Mouse (Mus musculus): ENCODE measurements around the gene Dedd2.
A peak's percentile ranks its signal among the peaks of the same experiment; 100 is the strongest.

Gene Dedd2

DNA sequence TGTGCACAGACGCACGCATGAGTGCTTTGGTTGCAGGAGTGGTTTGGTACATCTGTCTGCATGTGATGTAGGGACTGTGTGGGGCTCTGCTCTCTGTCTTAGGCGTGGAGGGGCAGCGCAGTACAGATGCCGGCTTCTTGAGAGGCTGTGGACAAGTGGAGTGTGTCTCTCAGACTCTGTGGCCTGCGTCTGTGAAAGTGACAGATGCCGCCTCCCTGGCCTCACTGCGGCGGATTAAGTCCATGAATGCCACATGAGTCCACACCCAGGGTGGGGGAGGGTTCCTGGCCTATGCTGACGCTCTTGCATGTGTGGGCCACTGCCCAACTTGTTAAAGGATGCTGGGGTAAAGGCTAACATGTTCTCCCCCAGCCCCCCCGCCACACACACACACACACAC lies 46.1 kb downstream of the Dedd2 start:
- no peak for DNase-seq

DNA sequence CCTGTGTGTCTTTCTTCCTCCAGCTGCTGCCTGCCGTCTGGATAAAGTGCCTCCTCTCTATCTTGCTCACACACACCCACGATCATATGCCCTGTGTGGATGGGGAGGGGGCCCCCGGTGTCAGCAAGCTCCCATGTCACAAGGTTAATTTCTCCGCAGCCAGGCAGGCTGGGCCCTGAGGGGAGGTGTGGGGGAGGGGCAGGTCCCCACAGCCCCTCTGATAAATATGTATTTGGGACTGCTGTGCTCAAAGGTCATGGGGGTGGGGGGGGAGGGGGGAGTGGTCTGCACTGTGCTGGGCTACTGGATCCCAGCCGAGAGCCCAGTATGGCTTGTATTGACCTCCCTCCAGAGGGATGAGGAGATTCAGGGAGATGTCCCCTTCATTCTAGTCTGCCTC lies 47.7 kb downstream of the Dedd2 start:
- no peak for DNase-seq

DNA sequence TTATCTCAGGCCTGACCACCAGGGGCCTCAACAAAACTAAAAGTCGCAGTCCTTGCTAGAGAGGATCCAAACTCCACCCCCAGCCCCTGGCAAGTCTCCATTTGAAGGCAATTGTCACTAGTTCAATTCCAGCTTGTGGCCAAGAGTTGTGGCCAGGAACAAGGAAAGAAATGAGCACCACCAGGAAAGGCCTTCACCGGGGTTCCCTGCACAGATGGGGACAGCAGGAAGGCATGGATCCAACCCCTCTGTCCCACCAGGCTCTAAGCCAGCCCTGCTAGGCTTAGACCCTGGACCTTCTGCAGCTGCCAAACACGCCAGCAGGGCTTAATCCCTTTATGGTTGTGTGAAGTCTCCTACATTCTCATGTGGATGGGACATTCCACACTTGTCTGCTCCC lies 49.8 kb downstream of the Dedd2 start:
- DNase-seq = no peak

DNA sequence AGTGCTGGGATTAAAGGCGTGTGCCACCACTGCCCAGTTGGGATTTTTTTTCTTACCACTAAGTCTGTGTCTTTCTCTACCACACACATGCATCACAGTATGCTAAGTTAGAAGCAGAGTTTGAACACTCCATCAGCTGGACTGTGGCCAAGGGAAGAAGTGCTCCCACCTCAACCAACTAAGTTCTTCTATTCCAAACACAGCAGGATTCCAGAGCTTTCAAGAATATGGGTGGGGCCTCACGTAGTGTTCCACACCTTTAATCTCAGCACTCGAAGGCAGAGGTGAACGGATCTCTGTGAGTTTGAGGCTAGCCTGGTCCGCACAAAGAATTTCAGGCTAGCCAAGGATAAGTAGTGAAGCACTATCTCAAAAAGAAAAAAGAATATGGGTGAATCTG lies 54.3 kb downstream of the Dedd2 start:
- DNase-seq = no peak

DNA sequence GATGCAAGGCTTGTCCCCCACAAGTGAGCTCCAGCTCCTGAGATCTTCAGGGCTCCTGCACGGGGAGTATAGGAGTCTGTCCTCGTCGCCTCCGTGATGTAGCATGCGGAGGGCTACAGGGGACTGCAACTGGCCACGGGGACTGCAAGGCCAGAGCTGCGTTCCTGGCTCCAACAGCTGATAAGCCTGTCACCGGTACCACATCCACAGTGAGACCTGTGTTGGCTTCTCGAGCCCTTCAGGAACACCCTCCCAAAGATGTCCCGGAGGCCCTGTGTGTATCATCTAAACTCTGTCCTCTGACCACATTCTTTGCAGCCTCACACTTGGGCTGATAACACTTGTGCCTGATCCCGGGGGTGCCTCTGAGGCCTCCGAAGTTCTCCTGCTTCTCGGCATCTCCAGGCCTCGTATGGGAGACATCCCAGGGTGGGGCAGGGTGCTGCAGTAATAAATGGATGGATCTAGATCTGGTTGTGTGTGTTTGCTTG lies 64.2 kb downstream of the Dedd2 start:
- no peak for DNase-seq

DNA sequence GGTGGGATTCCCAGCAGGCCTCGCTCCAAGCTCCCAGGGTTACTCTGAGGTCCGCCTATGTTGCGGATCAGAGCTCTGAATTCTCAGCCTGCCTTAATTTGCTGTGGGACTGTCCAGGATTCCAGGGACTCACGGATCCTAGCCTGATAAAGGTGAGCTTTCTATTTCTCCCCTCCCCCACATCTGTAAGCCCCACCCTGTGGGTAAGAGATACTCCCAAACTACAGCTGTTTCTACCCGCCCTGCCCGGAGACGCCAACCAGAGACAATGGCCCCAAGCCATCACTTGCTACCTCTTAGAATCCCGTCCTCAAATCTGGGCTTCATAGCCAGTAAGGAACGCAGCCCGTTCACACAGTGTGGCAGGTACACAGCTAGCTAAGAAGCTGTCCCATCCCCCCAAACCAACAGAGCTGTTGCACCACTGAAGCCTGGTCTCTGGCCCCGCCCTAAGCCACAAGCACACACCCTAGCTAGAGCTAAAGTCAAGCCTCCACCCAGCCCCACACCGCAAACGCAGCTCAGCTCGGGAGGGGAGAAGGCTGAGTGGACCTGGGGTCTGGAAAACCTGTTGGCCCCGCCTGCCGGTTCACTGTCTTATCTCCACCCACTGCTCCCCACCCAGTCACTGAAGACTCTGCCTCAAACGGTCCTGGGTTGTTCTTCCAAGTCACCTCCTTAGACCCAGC lies 64.8 kb downstream of the Dedd2 start:
- DNase-seq = peak; percentile 28

DNA sequence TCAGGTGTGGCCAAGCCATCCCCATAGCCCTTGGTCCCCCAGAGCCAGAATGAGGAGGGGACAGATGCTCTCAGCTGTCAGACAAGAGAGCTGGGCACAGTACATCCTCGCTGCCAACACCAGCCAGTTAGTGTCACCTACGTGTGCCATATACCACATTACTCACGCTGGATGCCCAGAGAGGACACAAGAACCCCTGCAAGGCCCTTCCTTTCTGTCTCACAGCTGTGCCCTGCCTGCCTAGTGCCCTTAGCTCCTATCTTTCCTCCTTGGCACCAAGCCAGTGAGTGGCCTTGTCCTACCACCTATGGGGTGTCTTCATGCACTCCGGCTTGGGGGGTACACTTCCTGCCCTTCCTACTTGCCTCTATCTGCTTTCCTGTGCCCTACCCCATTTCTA lies 65.8 kb downstream of the Dedd2 start:
- DNase-seq = no peak

DNA sequence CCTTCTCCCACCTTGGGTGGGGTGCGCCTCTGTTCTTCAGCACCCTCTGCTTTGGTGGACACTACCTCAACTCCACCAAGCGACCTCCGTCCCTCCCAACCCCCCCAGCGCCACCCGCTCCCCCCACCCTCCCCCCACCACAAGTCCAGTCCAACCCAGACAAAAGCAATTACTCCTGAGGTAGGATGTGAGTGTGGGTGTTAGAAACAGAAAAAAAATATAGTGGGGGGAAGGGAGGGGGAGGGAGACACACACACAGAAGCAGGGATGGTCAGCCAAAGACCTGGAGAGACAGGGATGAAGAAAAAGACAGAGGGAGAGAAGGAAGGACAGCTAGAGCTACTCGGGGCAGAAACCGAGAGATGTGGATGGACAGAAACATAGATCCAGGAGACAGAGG lies 66.6 kb downstream of the Dedd2 start:
- no peak for DNase-seq

DNA sequence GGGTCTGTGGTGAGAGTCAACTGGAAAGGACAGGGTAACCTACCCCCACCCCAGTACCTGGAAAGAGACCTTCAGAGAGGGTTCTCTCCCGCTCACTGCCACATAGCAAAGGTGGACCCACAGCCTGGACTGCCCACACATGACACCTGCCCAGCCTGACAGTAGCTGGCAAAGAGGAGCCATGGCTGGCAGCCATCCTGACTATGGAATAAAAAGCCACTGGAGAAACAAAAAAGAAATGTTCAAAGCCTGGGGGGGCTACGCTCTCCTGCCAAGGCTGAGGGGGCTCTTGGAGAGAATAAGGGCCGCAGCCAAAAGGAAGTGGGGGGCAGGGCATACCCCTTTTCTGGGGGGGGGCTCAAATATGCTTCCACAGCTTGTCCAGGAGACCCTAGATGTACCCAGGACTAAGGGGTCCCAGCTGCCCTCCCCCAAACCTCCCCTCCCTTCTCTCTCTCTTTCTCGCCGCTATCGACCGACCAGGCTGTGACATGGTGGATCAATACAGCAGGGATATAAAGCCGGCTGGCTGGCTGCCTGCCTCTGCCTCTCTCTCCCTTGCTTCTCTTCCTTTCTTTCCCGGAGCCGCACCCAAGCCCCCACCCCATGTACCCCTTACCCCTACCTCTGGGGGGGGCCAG lies 68.4 kb downstream of the Dedd2 start:
- DNase-seq = no peak

DNA sequence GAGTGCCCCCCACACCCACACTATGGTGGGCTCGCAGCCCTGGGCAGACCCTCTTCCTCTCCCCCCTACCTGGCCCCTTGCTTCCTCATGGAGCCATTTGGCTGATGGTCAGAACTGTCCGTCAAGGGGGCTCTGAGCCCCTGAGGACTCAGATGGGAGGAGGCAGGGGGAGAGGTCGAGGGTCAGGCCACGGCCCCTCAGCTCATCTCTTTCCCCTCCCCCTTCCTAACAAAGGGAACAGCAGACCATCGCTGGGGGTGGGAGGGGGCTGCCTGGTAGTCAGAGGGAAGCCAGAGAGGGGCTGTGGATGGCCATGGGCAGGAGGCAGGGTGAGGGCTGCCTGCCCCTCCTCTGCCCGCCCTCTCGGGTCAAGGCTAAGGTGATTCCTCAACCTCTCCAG lies 69.4 kb downstream of the Dedd2 start:
- no peak for DNase-seq

DNA sequence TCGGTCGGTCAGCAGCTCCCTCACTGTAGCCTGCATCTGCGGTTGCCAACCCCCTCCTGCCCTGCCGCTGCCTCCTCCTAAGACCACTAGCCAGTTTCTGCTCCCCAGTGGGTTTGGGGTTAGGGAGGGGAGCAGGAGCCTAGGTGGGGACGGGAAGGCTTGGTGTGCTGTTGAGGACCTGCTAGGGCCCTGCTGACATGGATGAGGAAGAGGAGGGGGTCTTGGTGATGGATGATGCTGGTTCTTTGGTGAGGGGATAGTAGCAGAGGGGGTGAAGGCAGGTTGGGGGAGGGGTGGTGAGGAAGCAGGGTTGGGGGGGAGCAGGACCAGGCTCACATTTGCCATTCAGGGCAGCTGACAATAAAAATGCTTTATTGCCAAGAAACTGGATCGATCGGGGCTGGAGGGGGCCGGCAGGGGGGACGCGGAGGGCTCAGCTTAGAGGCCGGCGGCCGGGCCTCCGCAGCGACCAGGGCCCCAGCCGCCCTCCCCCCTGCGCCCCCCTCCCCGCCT lies 70.2 kb downstream of the Dedd2 start:
- DNase-seq = no peak

Measured in lung, postnatal 10 days (tissue).